Mouse (Mus musculus) ES-E14 (cell line): ENCODE results near the gene Gstp3. TPM values are rescaled to one million over a fixed set of nuclear protein-coding genes. Genes with fewer than 3 reads are reported as not detected.

Experiments
- DNase-seq: peaks from one replicate; pipeline ENCODE4 v3.0.0-alpha.2; 2013; ENCODE audit warnings: low read depth, low spot score
- H3K27ac ChIP-seq: 2 replicates; pipeline ENCODE4 v1.5.1; 2012; ENCODE audit warnings: low read depth, mild to moderate bottlenecking, low read length, moderate library complexity, mixed read lengths; ENCODE audit not compliant: poor library complexity, insufficient read depth, severe bottlenecking
- H3K36me3 ChIP-seq: 2 replicates; pipeline ENCODE4 v1.6.1; 2012; ENCODE audit warnings: mild to moderate bottlenecking, low read length, moderate library complexity, mixed read lengths; ENCODE audit not compliant: control insufficient read depth, poor library complexity, insufficient read depth, severe bottlenecking
- H3K4me1 ChIP-seq, 2 experiments: fragments of 150-350 bp in 1 of 2; sonication (generic) in 1 of 2; 2 replicates each; pipeline ENCODE4 v1.6.1; 2012; ENCODE audit warnings: low read length in 2 of 2, mild to moderate bottlenecking in 1 of 2, mixed read lengths in 1 of 2; ENCODE audit not compliant: control insufficient read depth in 2 of 2, insufficient read depth in 2 of 2, poor library complexity in 1 of 2
- H3K4me3 ChIP-seq, 2 experiments: fragments of 150-350 bp in 1 of 2; sonication (generic) in 1 of 2; 2 replicates each; pipeline ENCODE4 v1.5.1; 2012; ENCODE audit warnings: low read length in 2 of 2, low read depth in 1 of 2, mild to moderate bottlenecking in 1 of 2, mixed read lengths in 1 of 2; ENCODE audit not compliant: insufficient read depth in 1 of 2, poor library complexity in 1 of 2, severe bottlenecking in 1 of 2
- H3K9ac ChIP-seq: 2 replicates; pipeline ENCODE4 v1.6.1; 2012; ENCODE audit warnings: low read depth, mild to moderate bottlenecking, low read length, mixed read lengths; ENCODE audit not compliant: poor library complexity, insufficient read depth, severe bottlenecking
- H3K9me3 ChIP-seq: fragments of 150-350 bp; sonication (generic); 2 replicates; pipeline ENCODE4 v1.6.1; 2012; ENCODE audit warnings: low read depth, mild to moderate bottlenecking, low read length; ENCODE audit not compliant: control insufficient read depth, insufficient read depth
- CHD2 ChIP-seq: IDR thresholded peaks from 2 replicates; pipeline ENCODE4 v1.6.1; 2014; ENCODE audit warnings: mild to moderate bottlenecking, low read depth, low read length, inconsistent platforms
- HCFC1 ChIP-seq: IDR thresholded peaks from 2 replicates; pipeline ENCODE4 v1.6.1; 2012; ENCODE audit warnings: low read length, inconsistent platforms, borderline replicate concordance; ENCODE audit not compliant: insufficient read depth
- MAFK ChIP-seq: IDR thresholded peaks from 2 replicates; pipeline ENCODE4 v1.6.1; 2014; ENCODE audit warnings: mild to moderate bottlenecking, low read depth, low read length, inconsistent platforms; ENCODE audit not compliant: insufficient read depth
- ZC3H11A ChIP-seq: IDR thresholded peaks from 2 replicates; pipeline ENCODE4 v1.6.1; 2012; ENCODE audit warnings: low read depth, mild to moderate bottlenecking, inconsistent platforms, low read length, borderline replicate concordance
- ZNF384 ChIP-seq: IDR thresholded peaks from 2 replicates; pipeline ENCODE4 v1.6.1; 2012; ENCODE audit warnings: low read depth, low read length, inconsistent platforms
- in situ Hi-C, 2 experiments: fragments of 600-800 bp; cut with MboI; formaldehyde crosslinking; loops; one replicate each; pipeline ENCODE4 v1.15.1; 2025; ENCODE audit warnings: low sequenced_read_pairs in 2 of 2, inconsistent platforms in 1 of 2; ENCODE audit not compliant: unreplicated experiment in 2 of 2
- total RNA-seq: library from RNA; depleted of rRNA; stranded (reverse); fragments of 300-350 nt; gene quantifications from 2 replicates; pipeline ENCODE4 v1.2.3, GENCODE M21; 2012

Gstp3 gene
- total RNA-seq, 1 experiment, result 3.4 TPM

DNA sequence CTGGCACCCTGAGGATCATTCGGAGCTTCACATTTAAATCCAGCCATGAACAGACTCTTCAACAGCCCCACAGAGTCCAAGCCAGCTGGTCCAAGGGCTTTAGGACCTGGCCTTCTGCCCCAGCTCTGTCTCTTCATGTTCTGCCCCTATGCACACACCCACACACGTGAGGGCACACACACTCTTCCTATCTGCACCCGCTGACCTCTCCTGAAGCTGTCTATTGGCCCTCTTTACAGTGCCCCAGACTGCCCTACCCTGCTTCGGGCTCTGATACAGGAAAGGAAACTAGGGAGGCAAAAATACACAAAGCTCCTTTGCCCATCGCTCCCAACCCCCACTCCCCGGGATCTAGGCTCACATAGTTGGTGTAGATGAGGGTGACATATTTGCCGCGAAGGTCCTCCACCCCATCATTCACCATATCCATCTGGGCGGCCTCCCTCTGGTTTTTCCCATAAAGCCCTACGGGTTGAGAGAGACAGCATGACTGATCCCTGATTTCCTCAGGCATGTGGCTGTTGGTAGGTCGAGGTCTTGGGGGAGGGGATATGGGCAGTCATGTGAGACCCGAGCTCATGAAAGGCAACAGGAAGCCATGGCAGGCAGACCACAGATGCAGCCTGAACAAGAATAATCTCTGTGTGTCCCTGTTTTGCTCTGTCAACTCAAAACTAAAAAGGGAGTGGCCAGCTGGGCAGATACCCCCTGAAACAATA is 22.9 kb downstream of the Gstp3 start:
- peaks cover 0 to 7% of the 10 kb centered on the region in 2 experiments; a peak in 2 of 4 replicates for H3K4me1 ChIP-seq
- no peak overlapping the region for H3K9ac ChIP-seq
- H3K36me3 ChIP-seq, result peaks cover 6% of the 10 kb centered on the region; the same call in 1 of the 2 replicates
- DNase-seq, result no peak
- no peaks in the 10 kb centered on the region for H3K9me3 ChIP-seq
- no peak for TF ChIP-seq ZNF384
- in situ Hi-C loops, result no loop called here
- H3K4me3 ChIP-seq, result no peak overlapping the region
- H3K27ac ChIP-seq, result no peak overlapping the region

DNA sequence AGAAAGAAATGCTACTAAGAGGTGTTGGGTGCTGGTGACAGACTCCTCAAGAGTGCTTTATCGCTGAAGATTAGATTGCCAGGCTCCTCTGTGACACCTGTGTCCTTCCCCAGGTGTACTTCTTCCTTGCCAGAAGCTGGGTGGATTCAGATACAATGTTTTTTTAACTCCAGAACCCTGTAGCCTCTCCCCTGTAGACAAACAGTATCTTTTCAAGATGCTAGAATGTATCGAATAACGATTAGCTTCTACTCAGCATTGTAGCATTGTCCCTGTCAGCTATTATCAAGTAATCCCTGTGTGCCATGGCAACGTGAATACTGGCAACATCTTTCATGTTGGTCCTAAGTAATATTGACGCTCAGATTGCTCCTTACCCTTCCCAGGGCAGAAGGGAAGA is 25.6 kb downstream of the Gstp3 start:
- Histone ChIP-seq H3K36me3 (peaks cover 6% of the 10 kb centered on the region; the same call in 1 of the 2 replicates), H3K9ac (no peak overlapping the region), H3K9me3 (no peaks in the 10 kb centered on the region), H3K27ac (no peak overlapping the region), H3K4me3 (no peak overlapping the region), H3K4me1 (peaks cover 0 to 7% of the 10 kb centered on the region in 2 experiments; a peak in 1 of 4 replicates)
- in situ Hi-C loops, result no loop called here
- no peak for DNase-seq
- TF ChIP-seq HCFC1, result no peak

DNA sequence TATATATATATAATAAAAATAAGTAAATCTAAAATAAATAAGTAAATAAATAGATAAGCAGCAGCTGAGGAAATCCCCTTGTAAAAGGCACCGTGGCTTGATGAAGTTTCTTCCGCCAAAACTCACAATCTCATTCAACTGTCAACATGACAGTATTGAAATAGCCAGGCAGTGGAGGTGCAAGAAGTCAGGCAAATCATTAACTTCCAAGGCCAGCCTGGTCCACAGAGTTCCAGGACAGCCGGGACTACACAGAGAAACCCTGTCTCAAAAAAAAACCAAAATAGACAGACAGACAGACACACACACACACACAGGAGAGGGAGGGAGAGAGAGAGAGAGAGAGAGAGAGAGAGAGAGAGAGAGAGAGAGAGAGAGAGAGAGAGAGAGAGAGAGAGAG is 26.1 kb downstream of the Gstp3 start:
- H3K9me3 ChIP-seq, result no peaks in the 10 kb centered on the region
- peaks cover 6% of the 10 kb centered on the region; the same call in 1 of the 2 replicates for H3K36me3 ChIP-seq
- TF ChIP-seq ZC3H11A (no peak), CHD2 (no peak), MAFK (no peak), ZNF384 (no peak), HCFC1 (no peak)
- H3K27ac ChIP-seq, result no peak overlapping the region
- in situ Hi-C loops, result no loop called here
- peaks cover 0 to 7% of the 10 kb centered on the region in 2 experiments; a peak in 1 of 4 replicates for H3K4me1 ChIP-seq
- no peak for DNase-seq
- no peak overlapping the region for H3K9ac ChIP-seq
- no peak overlapping the region for H3K4me3 ChIP-seq

DNA sequence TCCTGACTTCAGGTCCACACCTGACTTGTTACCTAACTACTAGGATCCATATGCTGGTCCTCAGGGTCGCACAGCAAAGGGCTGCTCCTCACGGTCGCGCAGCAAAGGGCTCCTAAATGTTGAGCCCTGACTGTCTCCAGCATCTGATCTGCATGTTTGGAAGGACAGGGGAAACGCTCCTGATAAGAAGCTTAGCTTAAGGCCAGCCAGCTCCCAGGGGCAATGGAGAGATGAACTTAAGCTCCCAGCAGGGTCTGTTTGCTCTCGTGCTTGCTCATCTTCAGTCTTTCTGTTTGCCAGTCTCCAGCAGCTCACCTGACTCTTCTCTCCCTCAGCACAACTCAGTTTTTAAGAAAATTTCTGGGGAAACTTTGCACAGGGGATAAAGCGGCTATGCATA is 26.7 kb downstream of the Gstp3 start:
- in situ Hi-C loops, result no loop called here
- Histone ChIP-seq H3K4me3 (no peak overlapping the region), H3K27ac (no peak overlapping the region; the same call in 1 of the 2 replicates)

DNA sequence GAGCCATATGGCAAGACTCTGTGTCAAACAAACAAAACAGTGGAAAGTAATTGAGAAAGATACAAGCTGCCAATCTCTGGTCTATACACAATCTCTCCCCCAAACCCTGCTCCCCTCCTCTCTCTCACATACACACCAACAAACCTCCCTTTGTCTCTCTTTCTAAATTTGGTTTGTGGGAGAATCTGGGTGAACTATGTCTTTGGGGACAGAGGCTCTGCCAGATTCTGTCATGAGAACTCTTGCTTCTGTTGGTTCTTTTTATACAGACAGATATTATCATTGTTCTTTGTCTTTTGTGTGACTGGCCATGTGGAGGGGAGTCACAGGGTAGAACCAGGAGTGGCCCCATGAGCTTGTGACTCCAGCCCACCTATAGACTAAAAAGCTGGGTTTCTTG is 31.8 kb downstream of the Gstp3 start:
- H3K27ac ChIP-seq, result no peak overlapping the region
- no peak overlapping the region for H3K4me3 ChIP-seq
- no peaks in the 10 kb centered on the region; a peak in 1 of 4 replicates for H3K4me1 ChIP-seq
- H3K9ac ChIP-seq, result no peak overlapping the region
- no peak for DNase-seq
- H3K36me3 ChIP-seq, result no peaks in the 10 kb centered on the region
- no peaks in the 10 kb centered on the region for H3K9me3 ChIP-seq
- TF ChIP-seq HCFC1 (no peak), ZC3H11A (no peak), CHD2 (no peak), MAFK (no peak), ZNF384 (no peak)
- in situ Hi-C loops, result no loop called here

More for the DNA sequence above, 26.7 kb downstream of the Gstp3 start:
- no peak for DNase-seq
- no peak for TF ChIP-seq HCFC1
- no peak for TF ChIP-seq MAFK
- TF ChIP-seq CHD2, result no peak
- no peak for TF ChIP-seq ZNF384
- TF ChIP-seq ZC3H11A, result no peak
- no peak overlapping the region for H3K9ac ChIP-seq
- H3K36me3 ChIP-seq, result peaks cover 6% of the 10 kb centered on the region; the same call in 1 of the 2 replicates
- H3K4me1 ChIP-seq, result peaks cover 0 to 7% of the 10 kb centered on the region in 2 experiments; a peak in 1 of 4 replicates
- H3K9me3 ChIP-seq, result no peaks in the 10 kb centered on the region
